Mouse (Mus musculus) cerebellum, adult 2 months (tissue): ENCODE results near the gene Kantr. TPM values are rescaled to one million over a fixed set of nuclear protein-coding genes. Genes with fewer than 3 reads are reported as not detected.
A peak's percentile ranks its signal among the peaks of the same experiment; 100 is the strongest.
"Not testable (repeated sequence)": the region's sequence is repeated elsewhere in the genome, so short reads cannot be mapped to it uniquely, and the experiment has no call there.

Source experiments
- DNase-seq, 2 experiments: peaks; one replicate each; pipeline ENCODE4 v3.0.0; 2021
- H3K27ac ChIP-seq: fragments of 200-500 bp; 2 replicates; pipeline ENCODE4 v1.5.1; 2012; ENCODE audit warnings: low read length, control low read depth, inconsistent platforms; ENCODE audit not compliant: insufficient read depth
- H3K27me3 ChIP-seq: fragments of 200-500 bp; 2 replicates; pipeline ENCODE4 v1.6.1; 2012; ENCODE audit warnings: inconsistent platforms, mild to moderate bottlenecking, low read length, moderate library complexity; ENCODE audit not compliant: control insufficient read depth, insufficient read depth
- H3K4me1 ChIP-seq: fragments of 200-500 bp; 2 replicates; pipeline ENCODE4 v1.6.1; 2011; ENCODE audit warnings: low read length; ENCODE audit not compliant: control insufficient read depth, insufficient read depth
- H3K4me3 ChIP-seq: fragments of 200-500 bp; replicated peaks from 2 replicates; pipeline ENCODE3; 2011; ENCODE audit warnings: mild to moderate bottlenecking, low read depth, low read length, control low read depth; ENCODE audit not compliant: insufficient read depth
- CTCF ChIP-seq: fragments of 200-500 bp; IDR thresholded peaks from 2 replicates; pipeline ENCODE4 v1.5.1; 2011; ENCODE audit warnings: low read depth, mild to moderate bottlenecking, control low read depth, low read length, moderate library complexity, borderline replicate concordance; ENCODE audit not compliant: insufficient read depth
- POLR2A ChIP-seq: fragments of 200-500 bp; IDR thresholded peaks from 2 replicates; pipeline ENCODE4 v1.6.1; 2011; ENCODE audit warnings: low read length, control low read depth, borderline replicate concordance; ENCODE audit not compliant: insufficient read depth
- WGBS: fragments of 180-500 bp; shearing (Covaris S2); methylation state at CpG from one replicate; pipeline ENCODE4 v1.1.7; 2018; 5-methylcytosine and 5-hydroxymethylcytosine counted together
- polyA plus RNA-seq: library from polyadenylated mRNA; depleted of rRNA; stranded (reverse); fragments of >200 nt; gene quantifications from 2 replicates; pipeline ENCODE4 v1.2.3, GENCODE M21; 2012

Gene Kantr
- polyA plus RNA-seq, 1 experiment = 25.5 TPM

DNA sequence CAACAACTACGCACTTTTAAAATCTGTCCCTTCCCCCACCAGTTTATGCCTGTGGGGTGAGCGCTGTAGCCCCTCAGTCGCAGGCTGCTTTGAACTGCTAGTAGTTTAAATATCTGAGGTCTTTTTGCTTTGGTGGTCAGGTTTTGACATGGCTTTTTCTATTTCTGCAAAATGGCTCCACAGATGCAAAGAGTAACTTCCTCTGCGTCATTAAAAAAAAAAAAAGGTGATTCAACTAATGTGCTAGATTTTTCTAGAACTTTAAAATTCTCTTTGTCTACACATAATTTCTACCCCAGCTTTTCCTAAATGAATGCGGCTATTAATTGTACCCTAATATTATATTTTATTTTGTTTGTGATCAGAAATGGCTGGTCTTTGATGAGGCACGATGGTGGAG, 15.6 kb upstream of the Kantr start:
- peak overlapping the region; percentile 83; the same call in 1 of the 2 replicates for H3K27ac ChIP-seq
- 16% methylated on average over 6 of the region's 6 CpGs for WGBS
- TF ChIP-seq CTCF (no peak), POLR2A (no peak)

DNA sequence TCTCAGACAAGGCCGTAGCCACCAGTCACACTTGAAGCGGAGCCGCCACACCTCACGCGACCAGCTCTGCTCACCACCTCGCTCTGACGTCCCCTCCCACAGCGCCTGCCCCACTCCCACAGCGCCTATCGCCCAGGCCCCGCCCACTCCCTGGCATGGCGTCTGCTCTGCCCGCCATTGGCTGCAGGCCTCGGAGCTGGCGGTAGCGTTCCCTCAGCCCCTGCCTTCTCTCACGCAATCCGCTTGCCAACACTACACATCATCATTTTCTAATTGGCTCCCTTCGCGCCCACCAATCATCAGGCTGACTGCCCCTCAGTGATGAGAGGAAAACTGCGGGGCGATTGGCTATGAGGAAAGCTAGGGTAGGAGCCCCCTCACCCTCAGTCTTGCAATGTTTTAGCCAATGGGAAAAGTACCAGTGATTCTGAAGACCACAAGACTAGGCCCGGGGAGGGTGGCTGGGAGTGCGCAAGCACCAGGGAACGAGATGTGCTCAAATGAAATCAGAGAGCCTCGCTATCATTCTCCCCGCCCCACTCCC, 15.1 kb upstream of the Kantr start, which contains the start of gene Tspyl2:
Gene Tspyl2 (minus strand): TSS at position 68 of the 544 bp plus-strand sequence.
- 5% methylated on average over 15 of the region's 27 CpGs for WGBS
- DNase-seq = peak; percentile 93 to 97
- H3K27ac ChIP-seq = peak within 1 kb of the TSS; percentile 83
- no peaks in the 10 kb centered on the region for H3K27me3 ChIP-seq
- H3K4me3 ChIP-seq = peak within 1 kb of the TSS; percentile 78
- H3K4me1 ChIP-seq = peaks cover 17% of the 10 kb centered on the region
- TF ChIP-seq CTCF (no peak), POLR2A (peak; percentile 80)

More for the DNA sequence above, 15.6 kb upstream of the Kantr start:
- Histone ChIP-seq H3K27me3 (no peaks in the 10 kb centered on the region), H3K4me1 (peaks cover 17% of the 10 kb centered on the region), H3K4me3 (peak overlapping the region; percentile 78)
- no peak for DNase-seq

DNA sequence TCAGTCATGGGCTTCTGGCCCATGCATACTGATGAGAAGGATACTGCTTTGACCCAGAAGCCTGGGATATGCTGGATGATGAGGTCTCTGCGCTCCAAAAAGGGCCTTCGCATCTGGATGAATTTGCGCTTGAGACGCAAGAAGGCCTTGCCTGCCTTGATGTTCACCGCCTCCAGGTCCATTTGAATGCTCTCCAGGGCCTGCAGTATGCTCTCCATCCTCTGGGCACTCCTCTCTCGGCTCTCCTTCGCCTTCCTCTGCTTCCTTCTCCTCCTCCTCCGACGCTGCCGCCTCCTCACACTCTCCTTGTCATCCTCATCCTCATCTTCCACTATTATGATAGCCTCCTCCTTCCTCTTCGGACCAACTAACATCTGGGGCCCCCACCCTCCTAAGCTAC, 14.2 kb upstream of the Kantr start:
- peak overlapping the region; percentile 24 for H3K27ac ChIP-seq
- peak overlapping the region; percentile 78 for H3K4me3 ChIP-seq
- no peaks in the 10 kb centered on the region for H3K27me3 ChIP-seq
- H3K4me1 ChIP-seq = peaks cover 9% of the 10 kb centered on the region
- no peak for TF ChIP-seq CTCF
- no peak for TF ChIP-seq POLR2A
- 21% methylated on average over 10 of the region's 11 CpGs for WGBS
- peak; percentile 46 for DNase-seq

DNA sequence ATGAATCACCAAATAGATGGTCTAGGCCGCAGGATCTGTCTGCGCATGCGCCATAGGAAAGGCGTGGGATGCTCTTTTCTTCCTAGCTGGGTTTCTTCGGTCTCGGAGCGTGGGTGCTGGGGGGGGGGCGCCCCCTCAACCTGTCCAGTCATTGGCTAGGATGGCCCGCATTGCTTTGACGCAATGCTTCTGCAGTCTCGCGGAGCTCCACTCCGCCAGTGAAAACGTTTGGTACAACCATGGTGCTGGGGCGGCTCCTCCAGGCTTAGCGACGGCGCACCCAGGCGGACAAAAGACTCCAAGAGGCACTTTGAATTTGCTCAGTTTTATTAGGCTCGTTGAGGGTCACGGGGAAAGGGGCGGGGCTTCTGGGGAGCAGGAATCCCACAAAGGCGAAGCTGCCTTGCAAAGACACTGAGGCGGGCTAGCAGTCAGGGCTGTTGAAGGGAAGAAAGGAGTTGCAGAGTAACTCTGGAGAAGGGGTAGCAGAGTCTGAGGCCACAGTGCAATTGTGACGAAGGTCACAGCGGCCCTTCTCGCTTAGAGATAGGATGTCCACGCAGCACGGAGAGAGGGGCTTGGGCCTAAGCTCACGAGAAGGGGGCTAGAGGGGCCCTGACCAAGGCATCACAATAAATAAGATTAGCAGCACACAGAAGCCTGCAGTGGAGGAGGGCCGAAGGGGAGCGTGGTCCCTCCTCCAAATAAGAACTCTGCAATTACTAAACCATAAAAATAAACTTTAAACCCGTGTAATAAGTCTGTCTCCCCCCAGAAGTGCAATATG, 9.4 kb upstream of the Kantr start:
- Histone ChIP-seq H3K4me1 (peaks cover 4% of the 10 kb centered on the region; the same call in 1 of the 2 replicates), H3K27me3 (no peaks in the 10 kb centered on the region), H3K4me3 (peak overlapping the region; percentile 57), H3K27ac (peak overlapping the region; percentile 91)
- WGBS = 9% methylated on average over 33 of the region's 33 CpGs
- DNase-seq = peak; percentile 88 to 94
- peak; percentile 65; the same call in 1 of the 2 replicates for TF ChIP-seq POLR2A
- TF ChIP-seq CTCF = no peak

DNA sequence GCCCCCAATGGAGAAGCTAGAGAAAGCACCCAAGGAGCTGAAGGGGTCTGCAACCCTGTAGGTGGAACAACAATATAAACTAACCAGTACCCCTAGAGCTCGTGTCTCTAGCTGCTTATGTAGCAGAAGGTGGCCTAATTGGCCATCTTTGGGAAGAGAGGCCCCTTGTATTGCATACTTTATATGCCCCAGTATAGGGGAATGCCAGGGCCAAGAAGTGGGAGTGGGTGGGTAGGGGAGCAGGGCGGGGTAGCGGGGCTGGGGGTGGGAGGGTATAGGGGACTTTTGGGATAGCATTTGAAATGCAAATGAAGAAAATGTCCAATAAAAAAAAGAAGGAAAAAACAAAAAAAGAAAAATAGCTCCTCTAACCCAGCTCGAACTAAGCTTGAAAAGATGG, 8.8 kb upstream of the Kantr start:
- not testable (repeated sequence) for H3K4me1 ChIP-seq, H3K27ac ChIP-seq, H3K27me3 ChIP-seq, DNase-seq
- H3K4me3 ChIP-seq = peak overlapping the region; percentile 16
- WGBS = 23% methylated on average over 3 of the region's 4 CpGs

DNA sequence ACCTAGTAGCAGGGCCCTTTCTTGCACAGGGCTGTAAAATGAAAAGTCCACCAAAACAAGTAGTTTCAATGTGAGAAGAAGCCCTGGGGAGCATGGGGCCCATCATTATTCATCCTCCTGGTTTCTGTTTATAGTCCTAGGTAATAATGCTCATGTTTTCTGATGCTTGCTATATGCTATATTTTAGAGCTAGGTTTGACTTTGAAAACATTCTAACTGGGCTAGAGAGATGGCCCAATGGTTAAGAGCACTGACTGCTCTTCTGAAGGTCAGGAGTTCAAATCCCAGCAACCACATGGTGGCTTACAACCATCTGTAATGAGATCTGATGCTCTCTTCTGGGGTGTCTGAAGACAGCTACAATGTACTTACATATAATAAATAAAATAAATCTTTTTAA, 2.1 kb upstream of the Kantr start:
- not testable (repeated sequence) for H3K4me3 ChIP-seq, H3K27me3 ChIP-seq, DNase-seq, H3K27ac ChIP-seq, H3K4me1 ChIP-seq

DNA sequence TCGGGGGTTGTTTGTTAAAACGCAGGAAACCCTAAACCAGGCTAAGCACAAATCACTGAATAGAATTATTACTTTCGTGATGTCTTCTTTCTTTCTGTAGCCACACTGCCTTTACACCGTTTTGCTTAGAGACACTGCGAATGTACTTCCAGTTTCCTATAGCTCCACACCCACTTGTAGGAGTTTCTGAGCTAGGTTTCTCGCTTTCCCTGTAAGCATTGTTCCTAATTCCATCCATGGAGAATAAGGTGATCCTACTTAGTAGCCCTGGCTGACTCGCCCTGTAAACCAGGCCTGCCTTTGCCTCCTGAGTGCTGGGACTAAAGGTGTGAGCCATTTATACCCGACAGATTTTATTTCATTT, 376 bp upstream of the Kantr start:
- Histone ChIP-seq H3K27me3 (no peaks in the 10 kb centered on the region), H3K4me1 (no peaks in the 10 kb centered on the region), H3K4me3 (peak overlapping the region; percentile 33), H3K27ac (no peak overlapping the region)
- TF ChIP-seq POLR2A = no peak
- TF ChIP-seq CTCF = no peak
- 14% methylated on average over 8 of the region's 8 CpGs for WGBS
- DNase-seq = no peak

DNA sequence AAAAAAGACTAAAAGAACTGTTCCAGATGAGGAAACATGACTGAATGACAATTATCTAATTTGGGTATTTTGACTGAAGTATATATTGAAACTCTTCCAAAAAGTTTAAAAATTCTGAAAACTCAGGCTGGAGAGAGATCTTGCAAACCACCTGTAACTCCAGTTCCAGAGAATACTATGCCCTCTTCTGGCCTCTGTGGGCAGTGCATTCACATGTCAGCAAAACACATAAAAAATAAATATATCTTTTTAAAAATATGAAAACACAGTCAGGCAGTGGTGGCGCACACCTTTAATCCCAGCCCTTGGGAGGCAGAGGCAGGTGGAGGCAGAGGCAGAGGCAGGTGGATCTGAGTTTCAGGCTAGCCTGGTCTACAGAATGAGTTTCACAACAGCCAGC, 3.7 kb downstream of the Kantr start:
- H3K4me1 ChIP-seq = no peaks in the 10 kb centered on the region
- TF ChIP-seq POLR2A (no peak), CTCF (no peak)
- no peaks in the 10 kb centered on the region for H3K27me3 ChIP-seq
- 100% methylated on average over 1 of the region's 1 CpGs for WGBS
- no peak for DNase-seq
- no peak overlapping the region for H3K4me3 ChIP-seq
- no peak overlapping the region for H3K27ac ChIP-seq
